Mouse (Mus musculus) G1E (cell line): ENCODE measurements at regions not wholly inside any gene's neighbourhood (a gene's known extent, or its start where the extent isn't known, plus 50 kb on each side); places are given as distances from the start of the nearest gene placed in this dataset.
"Not testable (repeated sequence)": the region's sequence is repeated elsewhere in the genome, so short reads cannot be mapped to it uniquely, and the experiment has no call there.

Source experiments
- CTCF ChIP-seq: IDR thresholded peaks from 2 replicates; pipeline ENCODE4 v1.5.1; 2012; ENCODE audit warnings: low read depth, low read length, inconsistent platforms, mixed read lengths
- GATA1 ChIP-seq: IDR thresholded peaks from 2 replicates; pipeline ENCODE4 v1.6.1; 2012; ENCODE audit warnings: borderline replicate concordance, low read length, inconsistent platforms, mixed read lengths
- GATA2 ChIP-seq: IDR thresholded peaks from 2 replicates; pipeline ENCODE4 v1.6.1; 2012; ENCODE audit warnings: low read depth, low read length, inconsistent platforms, borderline replicate concordance
- POLR2AphosphoS5 ChIP-seq: IDR thresholded peaks from 2 replicates; pipeline ENCODE4 v1.6.1; 2012; ENCODE audit warnings: low read depth, low read length, inconsistent platforms; ENCODE audit not compliant: insufficient replicate concordance
- TAL1 ChIP-seq: conservative IDR thresholded peaks from 2 replicates; pipeline ENCODE4 v1.6.1; 2012; ENCODE audit warnings: low read depth, low read length, inconsistent platforms, mixed read lengths

GRCm38 (mm10) chr7:73686245-73686644, 53.9 kb upstream of the Fam174b start:
- not testable (repeated sequence) for TF ChIP-seq CTCF, GATA1, TAL1, POLR2AphosphoS5, GATA2
